Mouse (Mus musculus): ENCODE results near the gene 4930412O13Rik.

DNA sequence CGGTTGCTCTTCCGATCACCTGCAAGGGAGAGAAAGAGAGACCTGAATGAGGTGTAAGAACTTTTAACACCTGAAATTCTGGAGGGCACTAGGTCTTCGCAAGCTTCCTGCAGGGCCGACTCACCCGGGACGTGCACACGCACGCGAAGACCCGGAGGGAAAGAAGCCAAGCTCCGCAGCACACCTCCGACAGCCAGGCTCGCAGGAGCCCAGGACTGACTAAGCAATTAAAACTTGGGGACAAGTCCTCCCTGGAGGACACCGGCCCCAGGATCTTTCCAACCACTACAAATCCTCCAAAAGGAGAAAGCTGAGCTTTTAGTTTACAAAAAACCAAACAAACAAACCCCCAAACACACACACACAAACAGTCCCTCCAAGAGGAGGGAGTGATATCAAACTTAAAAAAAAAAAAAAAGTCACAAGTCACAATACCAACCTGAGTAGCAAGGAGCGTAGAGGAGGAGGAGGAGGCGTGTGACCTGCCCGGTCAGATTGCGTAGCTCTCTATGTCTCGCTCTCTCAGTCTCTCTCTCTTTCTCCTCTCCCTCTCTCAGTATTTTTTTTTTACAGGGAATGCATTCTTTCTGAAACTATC, 3.0 kb upstream of the 4930412O13Rik start:
- TF ChIP-seq GATA1 (IDR thresholded peaks at IDR 0.05; ENCODE audit: borderline replicate concordance, low read length) (no peak), FLI1 (IDR thresholded peaks at IDR 0.05; ENCODE audit: low read length) (no peak)

Measured in megakaryocyte, embryonic 14.5 days (primary cell).